Mouse (Mus musculus) midbrain, embryonic 14.5 days (tissue): ENCODE data around the gene Psmb3. TPM values are rescaled to one million over a fixed set of nuclear protein-coding genes. Genes with fewer than 3 reads are reported as not detected.
"Not testable (repeated sequence)": the region's sequence is repeated elsewhere in the genome, so short reads cannot be mapped to it uniquely, and the experiment has no call there.

ENCODE experiments used
- ATAC-seq: fragments of 200-750 bp; cut with Nextera tagmentation; 2 replicates; pipeline ENCODE4 v1.8.0; 2017; ENCODE audit warnings: moderate number of reproducible peaks, moderate library complexity; ENCODE audit not compliant: low FRiP score, low TSS enrichment
- DNase-seq: peaks from one replicate; pipeline ENCODE4 v3.0.0-alpha.2; 2015
- H3K27ac ChIP-seq: fragments of 300-500 bp; sonication (generic); replicated peaks from 2 replicates; pipeline ENCODE4 v1.5.1; 2014; ENCODE audit warnings: mild to moderate bottlenecking, low read depth, low read length, moderate library complexity
- H3K27me3 ChIP-seq: fragments of 300-500 bp; sonication (generic); 2 replicates; pipeline ENCODE4 v1.6.1; 2014; ENCODE audit warnings: low read length, control low read depth, mixed read lengths; ENCODE audit not compliant: control insufficient read depth, insufficient read depth
- H3K36me3 ChIP-seq: fragments of 300-500 bp; sonication (generic); 2 replicates; pipeline ENCODE4 v1.6.1; 2014; ENCODE audit warnings: low read length, control low read depth; ENCODE audit not compliant: control insufficient read depth, insufficient read depth
- H3K4me1 ChIP-seq: fragments of 300-500 bp; sonication (generic); 2 replicates; pipeline ENCODE4 v1.6.1; 2014; ENCODE audit warnings: mild to moderate bottlenecking, antibody characterized with exemption, low read length, control low read depth; ENCODE audit not compliant: control insufficient read depth, insufficient read depth
- H3K4me2 ChIP-seq: fragments of 300-500 bp; sonication (generic); 2 replicates; pipeline ENCODE4 v1.6.1; 2014; ENCODE audit warnings: mild to moderate bottlenecking, low read length, moderate library complexity
- H3K4me3 ChIP-seq: fragments of 300-500 bp; sonication (generic); replicated peaks from 2 replicates; pipeline ENCODE4 v1.5.1; 2014; ENCODE audit warnings: low read depth, low read length
- H3K9ac ChIP-seq: fragments of 300-500 bp; sonication (generic); replicated peaks from 2 replicates; pipeline ENCODE4 v1.6.1; 2014; ENCODE audit warnings: mild to moderate bottlenecking, low read length, moderate library complexity
- H3K9me3 ChIP-seq: fragments of 300-500 bp; sonication (generic); 2 replicates; pipeline ENCODE4 v1.6.1; 2016; ENCODE audit warnings: low read length, control low read depth, mixed read lengths; ENCODE audit not compliant: control insufficient read depth
- WGBS: fragments of 180-500 bp; shearing (Covaris S2); extraction: QIAGEN DNeasy Blood & Tissue Kit; methylation state at CpG from one replicate; pipeline ENCODE4 v1.1.7; 2014; 5-methylcytosine and 5-hydroxymethylcytosine counted together
- polyA plus RNA-seq: library from polyadenylated mRNA; unstranded; fragments of >200 nt; fragmentation: Nextera tagmentation; extraction: Ambion mirVana; gene quantifications from 2 replicates; pipeline ENCODE4 v1.2.1, GENCODE M21; 2014

Gene Psmb3
- polyA plus RNA-seq, 1 experiment from 2014 or later = 456 TPM

- H3K4me1 ChIP-seq = peaks cover 36% of the 10 kb centered on the region
- no peak overlapping the region; the same call in 1 of the 2 replicates for H3K9ac ChIP-seq
- 43% methylated on average over 15 of the region's 15 CpGs for WGBS
- peaks cover 13% of the 10 kb centered on the region for H3K36me3 ChIP-seq
- no peaks in the 10 kb centered on the region for H3K9me3 ChIP-seq
- ATAC-seq (no peak), DNase-seq (peak; percentile 28)
- H3K27ac ChIP-seq = peak overlapping the region; percentile 27; the same call in 1 of the 2 replicates
- no peaks in the 10 kb centered on the region for H3K27me3 ChIP-seq
- peak overlapping the region; percentile 93 for H3K4me3 ChIP-seq
- peak overlapping the region; percentile 65 for H3K4me2 ChIP-seq
These were observed 1.4 kb upstream of the Psmb3 start for GRCm38 (mm10) chr11:97701581-97702392.

GRCm38 (mm10) chr11:97702393-97702745 is 830 bp upstream of the Psmb3 start:
- DNase-seq (peak; percentile 91), ATAC-seq (0 out of 2 replicates have a peak, but pooled peaks have one; percentile 0)
- H3K27me3 ChIP-seq = no peaks in the 10 kb centered on the region
- under 1% methylated on average over 24 of the region's 24 CpGs for WGBS
- peak overlapping the region; percentile 79 for H3K4me3 ChIP-seq
- peaks cover 30% of the 10 kb centered on the region for H3K4me1 ChIP-seq
- no peaks in the 10 kb centered on the region for H3K9me3 ChIP-seq
- H3K4me2 ChIP-seq = peak overlapping the region; percentile 65
- peak overlapping the region; percentile 75 for H3K27ac ChIP-seq
- peaks cover 19% of the 10 kb centered on the region for H3K36me3 ChIP-seq
- H3K9ac ChIP-seq = peak overlapping the region; percentile 60

- not testable (repeated sequence) for H3K27me3 ChIP-seq, H3K4me2 ChIP-seq, H3K9ac ChIP-seq, DNase-seq, H3K4me1 ChIP-seq, H3K27ac ChIP-seq, H3K4me3 ChIP-seq, H3K9me3 ChIP-seq, ATAC-seq
- H3K36me3 ChIP-seq = peaks cover 77% of the 10 kb centered on the region
- 86% methylated on average over 2 of the region's 2 CpGs for WGBS
These were observed 6.9 kb downstream of the Psmb3 start for GRCm38 (mm10) chr11:97710067-97710466.

GRCm38 (mm10) chr11:97711200-97711900 is 8.2 kb downstream of the Psmb3 start:
- no peaks in the 10 kb centered on the region for H3K9me3 ChIP-seq
- H3K36me3 ChIP-seq = peaks cover 74% of the 10 kb centered on the region
- H3K4me1 ChIP-seq = no peaks in the 10 kb centered on the region
- WGBS = 87% methylated on average over 13 of the region's 13 CpGs
- H3K4me2 ChIP-seq = no peak overlapping the region
- H3K9ac ChIP-seq = no peak overlapping the region
- ATAC-seq (no peak), DNase-seq (no peak)
- no peak overlapping the region for H3K27ac ChIP-seq
- H3K27me3 ChIP-seq = no peaks in the 10 kb centered on the region
- H3K4me3 ChIP-seq = no peak overlapping the region

- Histone ChIP-seq H3K9me3 (no peaks in the 10 kb centered on the region), H3K9ac (no peak overlapping the region), H3K4me3 (no peak overlapping the region), H3K36me3 (peaks cover 74% of the 10 kb centered on the region), H3K4me2 (no peak overlapping the region), H3K27me3 (no peaks in the 10 kb centered on the region), H3K27ac (no peak overlapping the region), H3K4me1 (no peaks in the 10 kb centered on the region)
- no peak for DNase-seq
- WGBS = 95% methylated on average over 15 of the region's 15 CpGs
- ATAC-seq = no peak
These were observed 9.1 kb downstream of the Psmb3 start for GRCm38 (mm10) chr11:97712286-97712685.

- Histone ChIP-seq H3K4me1 (no peaks in the 10 kb centered on the region), H3K4me3 (no peak overlapping the region), H3K27me3 (no peaks in the 10 kb centered on the region), H3K36me3 (peaks cover 74% of the 10 kb centered on the region), H3K27ac (no peak overlapping the region), H3K4me2 (no peak overlapping the region), H3K9me3 (no peaks in the 10 kb centered on the region), H3K9ac (no peak overlapping the region)
- DNase-seq (no peak), ATAC-seq (no peak)
- WGBS = 91% methylated on average over 8 of the region's 8 CpGs
These were observed 10.7 kb downstream of the Psmb3 start for GRCm38 (mm10) chr11:97713896-97714295.

- Histone ChIP-seq H3K27ac (no peak overlapping the region), H3K9ac (no peak overlapping the region), H3K36me3 (peaks cover 74% of the 10 kb centered on the region), H3K4me3 (no peak overlapping the region), H3K27me3 (no peaks in the 10 kb centered on the region), H3K4me1 (no peaks in the 10 kb centered on the region), H3K9me3 (no peaks in the 10 kb centered on the region), H3K4me2 (no peak overlapping the region)
- 94% methylated on average over 3 of the region's 3 CpGs for WGBS
- no peak for ATAC-seq
- no peak for DNase-seq
These were observed 11.2 kb downstream of the Psmb3 start for GRCm38 (mm10) chr11:97714356-97714755.

GRCm38 (mm10) chr11:97714784-97715760 is 11.9 kb downstream of the Psmb3 start:
- Histone ChIP-seq H3K9ac (no peak overlapping the region), H3K27me3 (no peaks in the 10 kb centered on the region), H3K9me3 (no peaks in the 10 kb centered on the region), H3K4me2 (no peak overlapping the region), H3K27ac (no peak overlapping the region), H3K36me3 (peaks cover 81% of the 10 kb centered on the region), H3K4me3 (no peak overlapping the region), H3K4me1 (no peaks in the 10 kb centered on the region)
- WGBS = 94% methylated on average over 14 of the region's 14 CpGs
- DNase-seq (no peak), ATAC-seq (no peak)
